Mouse (Mus musculus) midbrain, embryonic 11.5 days (tissue): ENCODE data around the gene Gchfr. TPM values are rescaled to one million over a fixed set of nuclear protein-coding genes. Genes with fewer than 3 reads are reported as not detected.

Experiments used
- ATAC-seq: fragments of 200-750 bp; cut with Nextera tagmentation; 2 replicates; pipeline ENCODE4 v1.8.0; 2017; ENCODE audit warnings: moderate TSS enrichment, moderate library complexity; ENCODE audit not compliant: low FRiP score
- DNase-seq: peaks from one replicate; pipeline ENCODE4 v3.0.0; 2015; ENCODE audit warnings: low spot score; ENCODE audit errors: missing footprints
- H3K27ac ChIP-seq: fragments of 300-500 bp; sonication (generic); 2 replicates; pipeline ENCODE4 v1.5.1; 2014; ENCODE audit warnings: low read depth, low read length
- H3K27me3 ChIP-seq: fragments of 300-500 bp; sonication (generic); 2 replicates; pipeline ENCODE4 v1.6.1; 2014; ENCODE audit warnings: mild to moderate bottlenecking, low read length, moderate library complexity, mixed read lengths; ENCODE audit not compliant: control insufficient read depth, insufficient read depth
- H3K36me3 ChIP-seq: fragments of 300-500 bp; sonication (generic); 2 replicates; pipeline ENCODE4 v1.6.1; 2014; ENCODE audit warnings: mild to moderate bottlenecking, low read length, moderate library complexity, mixed read lengths; ENCODE audit not compliant: control insufficient read depth, insufficient read depth
- H3K4me1 ChIP-seq: fragments of 300-500 bp; sonication (generic); 2 replicates; pipeline ENCODE4 v1.6.1; 2014; ENCODE audit warnings: low read length; ENCODE audit not compliant: control insufficient read depth, insufficient read depth
- H3K4me2 ChIP-seq: fragments of 300-500 bp; sonication (generic); 2 replicates; pipeline ENCODE4 v1.6.1; 2014; ENCODE audit warnings: mild to moderate bottlenecking, moderate library complexity
- H3K4me3 ChIP-seq: fragments of 300-500 bp; sonication (generic); 2 replicates; pipeline ENCODE4 v1.5.1; 2014; ENCODE audit warnings: low read depth, low read length
- H3K9ac ChIP-seq: fragments of 300-500 bp; sonication (generic); 2 replicates; pipeline ENCODE4 v1.6.1; 2014; ENCODE audit warnings: low read length
- H3K9me3 ChIP-seq: fragments of 300-500 bp; sonication (generic); 2 replicates; pipeline ENCODE4 v1.6.1; 2016; ENCODE audit warnings: low read length; ENCODE audit not compliant: control insufficient read depth
- WGBS: fragments of 180-500 bp; shearing (Covaris S2); extraction: QIAGEN DNeasy Blood & Tissue Kit; methylation state at CpG from one replicate; pipeline ENCODE4 v1.1.7; 2014; 5-methylcytosine and 5-hydroxymethylcytosine counted together
- polyA plus RNA-seq: library from polyadenylated mRNA; unstranded; fragments of >200 nt; fragmentation: Nextera tagmentation; extraction: Ambion mirVana; gene quantifications from 2 replicates; pipeline ENCODE4 v1.2.1, GENCODE M21; 2014

The Gchfr gene
- polyA plus RNA-seq, 1 experiment from 2014 or later, result 2.5 TPM

GRCm38 (mm10) chr2:119203871-119204460 lies 36.4 kb downstream of the Gchfr start:
- Histone ChIP-seq H3K27me3 (no peaks in the 10 kb centered on the region), H3K9me3 (no peaks in the 10 kb centered on the region), H3K4me3 (no peak overlapping the region), H3K4me2 (no peak overlapping the region), H3K4me1 (peaks cover 2% of the 10 kb centered on the region; the same call in 1 of the 2 replicates), H3K27ac (no peak overlapping the region), H3K9ac (no peak overlapping the region), H3K36me3 (no peaks in the 10 kb centered on the region)
- peak; percentile 65 for DNase-seq
- no peak for ATAC-seq
- WGBS, result 79% methylated on average over 4 of the region's 4 CpGs

- H3K36me3 ChIP-seq, result peaks cover 2% of the 10 kb centered on the region; the same call in 1 of the 2 replicates
- WGBS, result 33% methylated on average over 6 of the region's 6 CpGs
- peak overlapping the region; percentile 68 for H3K4me3 ChIP-seq
- H3K4me2 ChIP-seq, result peak overlapping the region; percentile 58
- H3K27me3 ChIP-seq, result no peaks in the 10 kb centered on the region
- peak overlapping the region; percentile 76 for H3K9ac ChIP-seq
- peak overlapping the region; percentile 73; the same call in 1 of the 2 replicates for H3K27ac ChIP-seq
- H3K4me1 ChIP-seq, result peaks cover 8% of the 10 kb centered on the region
- DNase-seq (peak; percentile 85), ATAC-seq (no peak; the same call in 1 of the 2 replicates)
- H3K9me3 ChIP-seq, result no peaks in the 10 kb centered on the region
Measured at GRCm38 (mm10) chr2:119207961-119208343, 40.4 kb downstream of the Gchfr start.

GRCm38 (mm10) chr2:119208344-119209175 lies 41.0 kb downstream of the Gchfr start, which contains the start of the genes Zfyve19 and Dnajc17:
Gene Zfyve19 (plus strand): TSS chr2:119208617.
Gene Dnajc17 (minus strand): TSS chr2:119208795.
- Histone ChIP-seq H3K27ac (peak within 1 kb of the TSS; percentile 73; the same call in 1 of the 2 replicates), H3K4me2 (peak within 1 kb of the TSS; percentile 58), H3K9ac (peak within 1 kb of the TSS; percentile 76), H3K4me1 (peaks cover 6% of the 10 kb centered on the region), H3K9me3 (no peaks in the 10 kb centered on the region), H3K36me3 (peaks cover 3% of the 10 kb centered on the region), H3K27me3 (no peaks in the 10 kb centered on the region), H3K4me3 (peak within 1 kb of the TSS; percentile 68)
- ATAC-seq (peak; percentile 98), DNase-seq (peak; percentile 98)
- under 1% methylated on average over 51 of the region's 51 CpGs for WGBS

GRCm38 (mm10) chr2:119209176-119209507 lies 41.6 kb downstream of the Gchfr start:
- H3K4me2 ChIP-seq, result peak overlapping the region; percentile 38
- H3K9me3 ChIP-seq, result no peaks in the 10 kb centered on the region
- no peaks in the 10 kb centered on the region for H3K27me3 ChIP-seq
- H3K27ac ChIP-seq, result no peak overlapping the region; the same call in 1 of the 2 replicates
- H3K4me1 ChIP-seq, result peaks cover 6% of the 10 kb centered on the region
- peak overlapping the region; percentile 55 for H3K9ac ChIP-seq
- peaks cover 3% of the 10 kb centered on the region for H3K36me3 ChIP-seq
- no peak for DNase-seq
- 2% methylated on average over 13 of the region's 13 CpGs for WGBS
- peak overlapping the region; percentile 68 for H3K4me3 ChIP-seq
- ATAC-seq, result no peak; the same call in 1 of the 2 replicates

Other genes with a start within 250 kb of the Gchfr start
- 17.3 and 19.2 TPM in 2 replicates for gene Chst14, start 241.3 kb upstream of the Gchfr start, polyA plus RNA-seq
- gene Ccdc32, start 138.4 kb upstream of the Gchfr start, polyA plus RNA-seq, result 25.0 and 25.6 TPM in 2 replicates
- gene Rpusd2, start 133.0 kb upstream of the Gchfr start, polyA plus RNA-seq, result 7.4 and 7.9 TPM in 2 replicates
- gene Knl1, start 120.7 kb upstream of the Gchfr start, polyA plus RNA-seq, result 45.5 and 46.4 TPM in 2 replicates
- gene Rad51, start 55.0 kb upstream of the Gchfr start, polyA plus RNA-seq, result 74.6 and 76.9 TPM in 2 replicates
- gene Rmdn3, start 10.7 kb upstream of the Gchfr start, polyA plus RNA-seq, result 41.1 and 46.7 TPM in 2 replicates
- 0.15 and 0.20 TPM in 2 replicates for gene Gm14137, start 6.7 kb downstream of the Gchfr start, polyA plus RNA-seq
- 44.2 and 48.9 TPM in 2 replicates for gene Zfyve19, start 40.8 kb downstream of the Gchfr start, polyA plus RNA-seq
- 22.5 and 25.6 TPM in 2 replicates for gene Dnajc17, start 41.0 kb downstream of the Gchfr start, polyA plus RNA-seq
- gene Ppp1r14d, start 62.1 kb downstream of the Gchfr start, polyA plus RNA-seq, result 0.21 TPM in 1 of 2 replicates, not detected in the other
- gene Spint1, start 69.6 kb downstream of the Gchfr start, polyA plus RNA-seq, result 1.1 and 1.2 TPM in 2 replicates
- gene Rhov, start 103.5 kb downstream of the Gchfr start, polyA plus RNA-seq, result 1.3 and 2.6 TPM in 2 replicates
- 9.8 and 10.0 TPM in 2 replicates for gene Vps18, start 121.0 kb downstream of the Gchfr start, polyA plus RNA-seq
- gene Dll4, start 158.0 kb downstream of the Gchfr start, polyA plus RNA-seq, result 3.1 and 4.0 TPM in 2 replicates
- gene Chac1, start 183.5 kb downstream of the Gchfr start, polyA plus RNA-seq, result 0.32 and 0.37 TPM in 2 replicates